Mouse (Mus musculus) forebrain, embryonic 11.5 days (tissue): Measurements from ENCODE around the gene Plxna3. TPM values are rescaled to one million over a fixed set of nuclear protein-coding genes. Genes with fewer than 3 reads are reported as not detected.

Experiments used
- ATAC-seq: fragments of 200-750 bp; cut with Nextera tagmentation; replicated peaks from 2 replicates; pipeline ENCODE4 v1.8.0; 2017; ENCODE audit warnings: moderate TSS enrichment; ENCODE audit not compliant: low FRiP score
- DNase-seq: peaks from one replicate; pipeline ENCODE4 v3.0.0-alpha.2; 2017; ENCODE audit warnings: low spot score
- H3K27ac ChIP-seq: fragments of 300-500 bp; sonication (generic); 2 replicates; pipeline ENCODE4 v1.5.1; 2014; ENCODE audit warnings: low read depth, low read length
- H3K27me3 ChIP-seq: fragments of 300-500 bp; sonication (generic); 2 replicates; pipeline ENCODE4 v1.6.1; 2014; ENCODE audit warnings: mild to moderate bottlenecking, low read length, mixed read lengths; ENCODE audit not compliant: control insufficient read depth, insufficient read depth
- H3K36me3 ChIP-seq: fragments of 300-500 bp; sonication (generic); 2 replicates; pipeline ENCODE4 v1.6.1; 2014; ENCODE audit warnings: mild to moderate bottlenecking, low read length, moderate library complexity, mixed read lengths; ENCODE audit not compliant: control insufficient read depth, insufficient read depth
- H3K4me1 ChIP-seq: fragments of 300-500 bp; sonication (generic); replicated peaks from 2 replicates; pipeline ENCODE4 v1.6.1; 2014; ENCODE audit warnings: low read length, mixed read lengths; ENCODE audit not compliant: control insufficient read depth, insufficient read depth
- H3K4me2 ChIP-seq: fragments of 300-500 bp; sonication (generic); 2 replicates; pipeline ENCODE4 v1.6.1; 2014; ENCODE audit warnings: low read depth, mild to moderate bottlenecking, low read length, moderate library complexity, mixed read lengths; ENCODE audit not compliant: severe bottlenecking
- H3K4me3 ChIP-seq: fragments of 300-500 bp; sonication (generic); 2 replicates; pipeline ENCODE4 v1.5.1; 2014; ENCODE audit warnings: low read depth, low read length
- H3K9ac ChIP-seq: fragments of 300-500 bp; sonication (generic); 2 replicates; pipeline ENCODE4 v1.6.1; 2014; ENCODE audit warnings: low read length
- H3K9me3 ChIP-seq: fragments of 300-500 bp; sonication (generic); 2 replicates; pipeline ENCODE4 v1.6.1; 2016; ENCODE audit warnings: low read length, mixed read lengths; ENCODE audit not compliant: control insufficient read depth
- WGBS: fragments of 180-500 bp; shearing (Covaris S2); extraction: QIAGEN DNeasy Blood & Tissue Kit; methylation state at CpG from one replicate; pipeline ENCODE4 v1.1.7; 2014; 5-methylcytosine and 5-hydroxymethylcytosine counted together
- polyA plus RNA-seq: library from polyadenylated mRNA; unstranded; fragments of >200 nt; fragmentation: Nextera tagmentation; extraction: Ambion mirVana; gene quantifications from 2 replicates; pipeline ENCODE4 v1.2.1, GENCODE M21; 2014

Gene Plxna3
- polyA plus RNA-seq, 1 experiment from 2014 or later, result 28.3 TPM

DNA sequence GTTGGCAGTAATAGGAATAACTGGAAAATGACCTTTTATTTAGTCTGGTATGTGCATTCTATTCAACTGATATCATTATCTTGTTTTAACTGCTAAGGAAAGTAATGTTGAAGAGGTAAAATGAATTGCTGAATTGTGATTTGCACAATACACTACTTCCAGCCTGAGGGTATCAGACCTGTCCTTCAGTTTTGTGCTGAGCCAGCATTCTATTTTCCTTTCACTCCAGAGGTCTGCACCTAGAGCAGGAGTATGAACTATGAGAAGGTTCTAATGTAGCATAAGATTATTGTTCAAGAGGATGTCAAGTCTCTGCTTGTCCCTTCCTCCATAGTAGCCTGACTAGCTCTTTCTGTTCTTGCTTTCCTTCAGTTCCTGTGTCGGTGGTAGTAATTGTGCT, 30.5 kb upstream of the Plxna3 start:
- WGBS, result 89% methylated on average over 1 of the region's 1 CpGs
- Histone ChIP-seq H3K27me3 (no peaks in the 10 kb centered on the region), H3K4me3 (no peak overlapping the region), H3K9ac (no peak overlapping the region), H3K27ac (no peak overlapping the region), H3K4me1 (0 out of 2 replicates have a peak, but pooled peaks cover 2% of the 10 kb centered on the region), H3K9me3 (no peaks in the 10 kb centered on the region), H3K4me2 (no peak overlapping the region), H3K36me3 (no peaks in the 10 kb centered on the region; the same call in 1 of the 2 replicates)
- no peak for DNase-seq
- no peak for ATAC-seq

GRCm38 (mm10) chrX:74299721-74300120, 29.1 kb upstream of the Plxna3 start:
- WGBS, result 87% methylated on average over 3 of the region's 3 CpGs
- H3K9me3 ChIP-seq, result no peaks in the 10 kb centered on the region
- DNase-seq (no peak), ATAC-seq (no peak)
- H3K36me3 ChIP-seq, result no peaks in the 10 kb centered on the region; the same call in 1 of the 2 replicates
- H3K9ac ChIP-seq, result no peak overlapping the region
- no peak overlapping the region for H3K4me2 ChIP-seq
- no peak overlapping the region for H3K27ac ChIP-seq
- H3K4me3 ChIP-seq, result no peak overlapping the region
- 0 out of 2 replicates have a peak, but pooled peaks cover 2% of the 10 kb centered on the region for H3K4me1 ChIP-seq
- no peaks in the 10 kb centered on the region for H3K27me3 ChIP-seq

DNA sequence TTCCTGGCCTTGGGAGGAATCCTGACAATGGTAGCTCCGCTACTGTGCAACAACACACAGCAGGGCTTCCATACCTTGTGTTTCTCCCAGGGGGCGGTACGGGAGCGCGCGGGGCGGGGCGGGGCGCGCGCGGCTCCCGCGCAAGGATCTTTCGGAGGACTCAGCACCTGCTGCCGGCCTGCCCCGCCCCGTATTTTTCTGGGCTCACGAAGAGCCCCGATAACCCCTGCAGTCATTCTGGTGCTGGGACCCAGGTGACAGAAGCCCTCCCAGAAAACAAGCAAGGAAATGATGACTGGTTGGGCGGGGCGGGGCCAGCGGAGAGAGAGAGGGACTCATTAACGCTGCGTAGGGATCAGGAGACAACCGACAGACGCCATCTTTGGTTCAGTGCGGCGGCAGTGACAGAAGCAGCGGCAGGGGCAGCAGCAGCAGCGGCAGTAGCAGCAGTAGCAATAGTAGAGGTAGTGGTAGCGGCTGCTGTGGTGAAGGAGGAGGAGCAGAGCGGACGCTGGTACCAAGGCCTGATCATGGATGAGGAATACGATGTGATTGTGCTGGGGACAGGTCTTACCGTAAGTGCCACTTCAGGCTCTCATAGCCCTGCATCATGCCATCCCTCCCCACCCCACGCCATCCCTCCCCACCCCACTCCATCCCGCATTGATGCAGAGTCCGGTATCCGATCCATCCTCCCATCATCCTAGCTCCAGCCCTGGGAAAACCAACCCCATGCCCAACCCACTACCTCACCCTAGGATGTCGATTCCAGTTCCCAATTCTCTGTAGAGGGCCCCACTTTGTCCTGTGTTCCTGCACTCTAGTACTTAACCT, 23.8 kb upstream of the Plxna3 start, which contains the start of gene Gdi1:
Gdi1 (plus strand) TSS at position 132 of the 834 bp plus-strand sequence.
- DNase-seq, result peak; percentile 87
- ATAC-seq, result peak; percentile 83
- Histone ChIP-seq H3K36me3 (peaks cover 8% of the 10 kb centered on the region), H3K4me2 (peak within 1 kb of the TSS; percentile 59), H3K27me3 (no peaks in the 10 kb centered on the region), H3K4me3 (peak within 1 kb of the TSS; percentile 56), H3K9me3 (no peaks in the 10 kb centered on the region), H3K9ac (peak within 1 kb of the TSS; percentile 72), H3K27ac (peak within 1 kb of the TSS; percentile 83), H3K4me1 (no peaks in the 10 kb centered on the region)
- 16% methylated on average over 38 of the region's 41 CpGs for WGBS

GRCm38 (mm10) chrX:74312540-74313464, 16.1 kb upstream of the Plxna3 start, which contains the start of gene Fam50a:
Gene Fam50a (plus strand): TSS chrX:74313033.
- Histone ChIP-seq H3K27me3 (no peaks in the 10 kb centered on the region), H3K4me1 (no peaks in the 10 kb centered on the region), H3K9ac (peak within 1 kb of the TSS; percentile 64), H3K4me3 (peak within 1 kb of the TSS; percentile 50), H3K27ac (peak within 1 kb of the TSS; percentile 27; the same call in 1 of the 2 replicates), H3K36me3 (peaks cover 9% of the 10 kb centered on the region), H3K4me2 (peak within 1 kb of the TSS; percentile 71), H3K9me3 (no peaks in the 10 kb centered on the region)
- ATAC-seq (peak; percentile 96), DNase-seq (peak; percentile 90)
- WGBS, result 26% methylated on average over 50 of the region's 59 CpGs

- Histone ChIP-seq H3K4me2 (peak overlapping the region; percentile 67), H3K27ac (no peak overlapping the region)
- 18% methylated on average over 9 of the region's 10 CpGs for WGBS
Measured at GRCm38 (mm10) chrX:74329215-74329671, 377 bp downstream of the Plxna3 start.

DNA sequence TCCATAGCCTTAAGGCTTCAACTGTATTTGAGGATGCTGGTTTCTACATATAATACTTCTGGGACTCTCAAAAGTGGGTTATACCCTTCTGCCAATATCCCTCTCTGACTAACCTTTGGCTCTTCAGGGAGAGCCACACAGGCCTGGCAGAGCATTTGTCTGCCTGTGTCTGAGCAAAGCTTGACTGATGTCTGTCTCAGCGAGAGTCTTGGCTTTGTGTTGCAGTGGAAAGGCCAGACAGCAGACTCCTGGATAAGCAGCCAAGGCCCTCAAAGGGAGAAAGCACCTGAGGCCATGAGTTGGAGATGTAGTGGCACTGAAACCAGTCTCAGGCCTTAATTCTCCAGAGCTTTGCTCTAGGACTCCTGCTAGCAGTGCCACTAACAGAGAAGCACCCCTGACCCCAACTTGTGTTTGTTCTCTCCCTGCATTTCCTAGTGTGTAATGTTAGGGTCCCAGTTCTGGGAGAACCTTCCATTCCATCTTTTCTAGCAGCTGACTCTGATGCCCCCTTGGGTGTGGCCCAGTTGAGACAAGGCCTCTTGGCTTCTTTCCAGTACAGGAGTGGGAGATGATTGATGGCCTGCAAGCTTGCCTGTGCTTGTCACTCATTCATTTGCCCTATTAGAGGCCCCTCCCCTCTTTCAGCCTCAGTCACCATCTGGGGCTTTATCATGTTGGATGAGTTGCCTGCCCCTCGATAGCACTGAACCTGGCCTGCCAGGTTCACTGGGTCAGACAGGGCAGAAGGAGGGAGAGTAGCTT, 1.5 kb downstream of the Plxna3 start:
- DNase-seq (no peak), ATAC-seq (no peak)
- WGBS, result 67% methylated on average over 2 of the region's 2 CpGs
- H3K27ac ChIP-seq, result no peak overlapping the region
- H3K27me3 ChIP-seq, result no peaks in the 10 kb centered on the region
- H3K4me1 ChIP-seq, result no peaks in the 10 kb centered on the region
- peak overlapping the region; percentile 49 for H3K4me3 ChIP-seq
- no peaks in the 10 kb centered on the region for H3K36me3 ChIP-seq
- peak overlapping the region; percentile 66 for H3K9ac ChIP-seq
- no peaks in the 10 kb centered on the region for H3K9me3 ChIP-seq
- peak overlapping the region; percentile 67 for H3K4me2 ChIP-seq

More at GRCm38 (mm10) chrX:74329215-74329671, 377 bp downstream of the Plxna3 start:
- ATAC-seq (peak; percentile 75), DNase-seq (no peak)
- Histone ChIP-seq H3K9me3 (no peaks in the 10 kb centered on the region), H3K4me1 (no peaks in the 10 kb centered on the region), H3K27me3 (no peaks in the 10 kb centered on the region), H3K36me3 (no peaks in the 10 kb centered on the region), H3K9ac (peak overlapping the region; percentile 66), H3K4me3 (peak overlapping the region; percentile 49)

DNA sequence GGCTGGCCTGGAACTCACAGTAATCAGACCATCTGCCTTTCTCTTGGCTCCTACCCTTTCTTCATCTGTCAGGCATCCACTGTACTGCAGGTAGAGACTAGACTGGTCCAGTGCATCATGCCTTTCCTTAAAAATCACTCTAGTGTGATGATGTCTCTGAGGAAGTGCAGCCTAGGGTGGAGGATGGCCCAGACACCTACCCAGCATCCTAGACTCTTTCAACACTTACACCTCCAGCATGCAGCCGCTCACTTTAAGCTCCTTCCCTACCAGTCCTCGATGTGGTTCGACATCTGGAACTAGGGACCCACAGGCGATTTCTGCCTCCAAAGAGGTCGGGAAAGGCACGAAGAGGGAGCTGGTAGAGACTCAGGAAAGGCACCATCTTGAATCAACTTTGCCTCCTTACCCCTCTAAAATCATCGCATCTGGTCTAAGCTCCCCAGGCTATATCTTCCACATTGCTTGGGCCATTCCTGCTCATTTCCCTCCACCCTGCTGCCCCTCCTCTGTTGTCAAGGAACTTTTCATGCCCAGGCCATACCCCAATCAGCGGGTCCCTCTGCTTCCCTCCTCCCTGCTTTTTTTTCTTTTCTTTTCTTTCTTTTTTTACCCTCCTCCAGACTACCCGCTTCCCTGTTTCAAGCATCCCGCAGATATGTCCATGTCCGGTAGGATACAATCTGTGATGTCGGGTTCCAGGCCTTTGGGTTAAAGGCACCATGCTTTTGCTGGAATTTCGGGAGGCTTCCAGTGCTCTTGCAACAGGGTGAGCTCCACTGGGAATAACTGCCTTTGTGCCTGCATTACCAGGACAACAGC, 24.0 kb downstream of the Plxna3 start:
- Histone ChIP-seq H3K9me3 (no peaks in the 10 kb centered on the region), H3K27me3 (no peaks in the 10 kb centered on the region), H3K4me2 (peak overlapping the region; percentile 55), H3K4me3 (peak overlapping the region; percentile 35), H3K36me3 (no peaks in the 10 kb centered on the region), H3K27ac (no peak overlapping the region), H3K9ac (peak overlapping the region; percentile 48), H3K4me1 (no peaks in the 10 kb centered on the region)
- DNase-seq, result no peak
- WGBS, result 21% methylated on average over 13 of the region's 13 CpGs
- ATAC-seq, result peak; percentile 33
